Mouse (Mus musculus) stomach, embryonic 16.5 days (tissue): ENCODE results near the gene Gpr3. TPM values are rescaled to one million over a fixed set of nuclear protein-coding genes. Genes with fewer than 3 reads are reported as not detected.

ENCODE experiments used
- ATAC-seq: fragments of 200-750 bp; cut with Nextera tagmentation; 2 replicates; pipeline ENCODE4 v1.8.0; 2017; ENCODE audit warnings: moderate number of reproducible peaks, moderate TSS enrichment; ENCODE audit not compliant: insufficient read depth, low FRiP score
- H3K27ac ChIP-seq: fragments of 300-500 bp; sonication (generic); 2 replicates; pipeline ENCODE4 v1.5.1; 2014; ENCODE audit warnings: low read length
- H3K27me3 ChIP-seq: fragments of 300-500 bp; sonication (generic); 2 replicates; pipeline ENCODE4 v1.6.1; 2014; ENCODE audit warnings: low read length, control low read depth, mixed read lengths; ENCODE audit not compliant: control insufficient read depth, insufficient read depth
- H3K36me3 ChIP-seq: fragments of 300-500 bp; sonication (generic); 2 replicates; pipeline ENCODE4 v1.6.1; 2014; ENCODE audit warnings: low read length; ENCODE audit not compliant: control insufficient read depth, insufficient read depth
- H3K4me1 ChIP-seq: fragments of 300-500 bp; sonication (generic); 2 replicates; pipeline ENCODE4 v1.6.1; 2014; ENCODE audit warnings: low read length, control low read depth, mixed read lengths; ENCODE audit not compliant: control insufficient read depth, insufficient read depth
- H3K4me2 ChIP-seq: fragments of 300-500 bp; sonication (generic); 2 replicates; pipeline ENCODE4 v1.6.1; 2014; ENCODE audit warnings: low read depth, low read length, mixed read lengths
- H3K4me3 ChIP-seq: fragments of 300-500 bp; sonication (generic); replicated peaks from 2 replicates; pipeline ENCODE4 v1.5.1; 2014; ENCODE audit warnings: mild to moderate bottlenecking, low read length
- H3K9ac ChIP-seq: fragments of 300-500 bp; sonication (generic); 2 replicates; pipeline ENCODE4 v1.6.1; 2014; ENCODE audit warnings: low read length
- H3K9me3 ChIP-seq: fragments of 300-500 bp; sonication (generic); replicated peaks from 2 replicates; pipeline ENCODE4 v1.6.1; 2016; ENCODE audit warnings: low read length, control low read depth; ENCODE audit not compliant: control insufficient read depth
- WGBS: fragments of 180-500 bp; shearing (Covaris S2); extraction: QIAGEN DNeasy Blood & Tissue Kit; methylation state at CpG from one replicate; pipeline ENCODE4 v1.1.7; 2014; 5-methylcytosine and 5-hydroxymethylcytosine counted together
- polyA plus RNA-seq: library from polyadenylated mRNA; unstranded; fragments of >200 nt; fragmentation: Nextera tagmentation; extraction: Ambion mirVana; gene quantifications from 2 replicates; pipeline ENCODE4 v1.2.1, GENCODE M21; 2015

Gpr3 gene
- polyA plus RNA-seq, 1 experiment from 2014 or later, result 0.12 TPM

DNA sequence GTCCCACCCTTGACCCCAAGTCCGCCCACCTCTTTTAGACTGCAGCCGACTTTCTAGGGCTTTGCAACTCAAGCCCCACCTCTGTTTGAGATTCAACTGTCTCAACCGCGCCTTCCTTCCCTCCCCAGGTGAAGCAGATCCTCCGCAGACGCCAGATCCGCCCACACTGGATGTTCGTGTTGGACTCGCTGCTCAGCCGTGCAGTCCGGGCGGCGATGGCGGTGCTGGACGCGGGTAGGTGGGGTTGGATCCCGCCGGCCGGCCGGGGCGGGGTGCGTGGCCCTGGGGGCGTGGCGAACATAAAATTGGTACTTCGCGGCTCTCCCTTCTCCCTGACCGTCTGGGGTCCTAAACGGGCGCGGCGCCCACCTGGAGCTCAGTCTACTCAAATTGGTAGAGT lies 38.9 kb upstream of the Gpr3 start:
- 2% methylated on average over 31 of the region's 31 CpGs for WGBS
- Histone ChIP-seq H3K36me3 (no peaks in the 10 kb centered on the region), H3K4me2 (peak overlapping the region; percentile 63), H3K9ac (peak overlapping the region; percentile 40), H3K9me3 (no peaks in the 10 kb centered on the region), H3K4me1 (peaks cover 18% of the 10 kb centered on the region), H3K27ac (peak overlapping the region; percentile 58; the same call in 1 of the 2 replicates), H3K27me3 (peaks cover 30% of the 10 kb centered on the region), H3K4me3 (peak overlapping the region; percentile 36)
- ATAC-seq, result no peak; the same call in 1 of the 2 replicates

DNA sequence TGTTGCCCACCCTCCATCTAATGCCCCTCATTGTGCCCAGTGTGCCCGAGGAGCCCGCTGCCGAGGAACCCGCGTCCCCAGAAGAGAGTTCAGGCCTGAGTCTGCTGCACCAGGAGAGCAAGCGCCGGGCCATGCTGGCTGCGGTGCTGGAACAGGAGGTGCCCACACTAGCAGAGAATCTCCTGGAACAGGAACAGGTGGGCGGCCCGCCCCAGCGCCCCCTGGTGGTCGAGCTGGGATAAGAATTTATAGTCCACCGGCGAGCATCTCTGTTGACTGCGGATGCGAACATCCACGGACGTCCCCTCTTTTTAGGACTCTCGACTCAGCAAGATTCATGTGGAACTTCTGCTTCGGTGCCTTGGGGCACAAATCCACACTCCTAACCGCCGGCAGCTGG lies 38.3 kb upstream of the Gpr3 start:
- H3K27me3 ChIP-seq, result peaks cover 30% of the 10 kb centered on the region
- H3K9me3 ChIP-seq, result no peaks in the 10 kb centered on the region
- H3K9ac ChIP-seq, result peak overlapping the region; percentile 40
- H3K4me3 ChIP-seq, result peak overlapping the region; percentile 36
- peak overlapping the region; percentile 63 for H3K4me2 ChIP-seq
- peaks cover 18% of the 10 kb centered on the region for H3K4me1 ChIP-seq
- H3K36me3 ChIP-seq, result no peaks in the 10 kb centered on the region
- 8% methylated on average over 22 of the region's 22 CpGs for WGBS
- peak overlapping the region; percentile 53; the same call in 1 of the 2 replicates for H3K27ac ChIP-seq
- ATAC-seq, result peak; percentile 52; the same call in 1 of the 2 replicates

DNA sequence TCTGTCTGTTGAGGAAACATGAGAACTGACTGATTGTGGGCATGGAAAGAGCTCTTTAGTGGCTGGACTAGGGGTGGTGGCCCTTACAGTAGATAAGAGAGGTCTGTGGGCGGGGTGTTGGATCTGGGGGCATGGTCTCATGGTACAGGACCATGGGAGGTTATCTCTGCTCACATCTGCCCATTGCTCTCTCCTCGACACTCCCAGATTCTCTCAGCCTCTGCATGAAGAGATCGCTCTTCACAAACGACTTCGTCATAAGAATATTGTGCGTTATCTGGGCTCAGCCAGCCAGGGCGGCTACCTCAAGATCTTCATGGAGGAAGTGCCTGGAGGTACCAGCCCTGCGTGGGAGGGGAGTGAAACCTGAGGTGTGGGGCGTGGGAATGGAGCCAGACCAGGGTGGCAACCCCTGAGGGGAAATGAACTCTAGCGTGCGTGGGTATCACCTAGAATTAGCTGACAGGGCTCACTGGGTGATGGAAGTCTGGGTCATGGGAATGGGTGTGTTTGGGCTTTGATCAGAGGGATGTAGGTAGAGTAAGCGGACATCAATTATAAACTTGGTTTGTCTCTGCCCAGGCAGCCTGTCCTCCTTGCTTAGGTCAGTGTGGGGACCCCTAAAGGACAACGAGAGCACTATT lies 35.6 kb upstream of the Gpr3 start:
- peaks cover 30% of the 10 kb centered on the region for H3K27me3 ChIP-seq
- no peaks in the 10 kb centered on the region for H3K9me3 ChIP-seq
- H3K9ac ChIP-seq, result no peak overlapping the region
- H3K4me1 ChIP-seq, result peaks cover 16% of the 10 kb centered on the region
- ATAC-seq, result no peak
- no peak overlapping the region for H3K4me3 ChIP-seq
- no peak overlapping the region for H3K4me2 ChIP-seq
- no peak overlapping the region for H3K27ac ChIP-seq
- WGBS, result 58% methylated on average over 13 of the region's 13 CpGs
- no peaks in the 10 kb centered on the region for H3K36me3 ChIP-seq

DNA sequence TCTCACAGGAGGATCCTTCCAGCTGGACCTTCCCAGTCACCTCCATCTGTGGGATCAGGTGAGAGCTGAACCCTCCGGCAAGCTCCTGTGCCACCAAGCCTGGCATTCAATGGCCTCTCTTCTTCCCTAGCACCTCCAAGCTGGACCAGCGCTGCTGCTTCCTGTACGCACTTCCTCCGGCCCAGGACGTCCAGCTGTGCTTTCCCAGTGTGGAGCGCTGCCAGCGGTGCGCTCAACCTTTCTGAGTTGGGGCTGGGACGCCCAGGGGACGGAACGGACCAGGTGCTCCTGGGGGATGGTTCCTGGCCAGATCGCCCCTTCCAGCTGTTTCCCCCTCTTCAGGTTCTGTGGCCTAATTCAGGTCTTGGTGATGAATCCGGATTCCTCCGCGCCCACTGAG lies 34.7 kb upstream of the Gpr3 start:
- peaks cover 18% of the 10 kb centered on the region for H3K4me1 ChIP-seq
- H3K27ac ChIP-seq, result no peak overlapping the region
- H3K36me3 ChIP-seq, result no peaks in the 10 kb centered on the region
- H3K9ac ChIP-seq, result peak overlapping the region; percentile 21; the same call in 1 of the 2 replicates
- peaks cover 30% of the 10 kb centered on the region for H3K27me3 ChIP-seq
- H3K4me2 ChIP-seq, result no peak overlapping the region
- 34% methylated on average over 15 of the region's 15 CpGs for WGBS
- no peak for ATAC-seq
- no peaks in the 10 kb centered on the region for H3K9me3 ChIP-seq
- H3K4me3 ChIP-seq, result no peak overlapping the region

DNA sequence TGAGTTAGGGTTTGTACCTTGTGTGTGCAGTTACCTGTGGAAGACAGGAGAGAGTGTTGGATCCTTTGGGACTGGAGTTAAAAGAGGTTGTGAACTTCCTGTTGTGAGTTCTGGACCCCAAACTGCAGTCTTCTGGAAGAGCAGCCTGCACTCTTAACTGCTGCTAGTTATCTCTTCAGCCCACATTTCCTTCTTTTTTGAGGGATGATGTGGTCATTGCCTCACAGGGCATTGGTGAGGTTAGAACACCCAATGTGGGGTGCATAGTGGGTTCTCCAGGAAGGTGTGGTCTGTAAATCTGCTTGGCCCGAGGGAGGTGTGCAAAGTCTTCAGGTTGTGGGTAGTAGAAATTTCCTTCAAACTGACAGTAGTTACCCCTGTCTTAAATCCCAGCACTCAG lies 32.0 kb upstream of the Gpr3 start:
- ATAC-seq, result no peak
- 70% methylated on average over 1 of the region's 1 CpGs for WGBS
- Histone ChIP-seq H3K4me2 (no peak overlapping the region), H3K9ac (no peak overlapping the region), H3K27me3 (peaks cover 13% of the 10 kb centered on the region), H3K4me1 (peaks cover 17% of the 10 kb centered on the region), H3K36me3 (no peaks in the 10 kb centered on the region), H3K4me3 (no peak overlapping the region), H3K27ac (no peak overlapping the region), H3K9me3 (no peaks in the 10 kb centered on the region)

DNA sequence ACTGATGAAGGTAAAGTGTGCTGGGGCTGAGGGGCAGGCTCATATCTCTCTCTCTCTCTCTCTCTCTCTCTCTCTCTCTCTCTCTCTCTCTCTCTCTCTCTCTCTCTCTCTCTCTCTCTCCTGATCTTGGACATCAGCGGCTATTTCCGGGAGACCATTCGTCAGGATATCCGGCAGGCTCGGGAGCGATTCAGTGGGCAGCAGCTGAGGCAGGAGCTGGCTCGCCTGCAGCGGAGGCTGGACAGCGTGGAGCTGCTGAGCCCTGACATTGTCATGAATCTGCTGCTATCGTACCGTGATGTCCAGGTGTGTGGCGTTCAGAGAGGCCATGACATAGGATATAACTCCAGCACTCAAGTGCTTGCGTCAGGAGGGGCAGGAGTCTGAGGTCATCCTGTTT lies 31.2 kb upstream of the Gpr3 start:
- H3K27me3 ChIP-seq, result peaks cover 13% of the 10 kb centered on the region

DNA sequence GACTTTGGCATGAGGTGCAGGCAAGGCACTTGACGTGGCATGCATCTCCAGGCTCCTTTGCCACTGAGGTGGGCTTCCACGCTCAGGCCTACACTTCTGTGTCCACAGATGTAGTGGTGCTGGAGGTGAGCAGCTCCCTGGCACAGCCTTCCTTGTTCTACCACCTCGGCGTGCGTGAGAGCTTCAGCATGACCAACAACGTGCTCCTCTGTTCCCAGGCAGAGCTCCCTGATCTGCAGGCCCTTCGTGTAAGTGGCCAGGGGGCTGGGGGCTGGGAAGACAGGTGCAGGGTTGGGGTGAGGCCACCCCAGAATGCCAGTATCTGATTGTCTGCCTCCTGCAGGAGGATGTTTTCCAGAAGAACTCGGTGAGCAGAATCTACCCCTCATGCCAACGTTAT lies 30.4 kb upstream of the Gpr3 start:
- Histone ChIP-seq H3K4me1 (peaks cover 17% of the 10 kb centered on the region), H3K36me3 (no peaks in the 10 kb centered on the region), H3K9me3 (no peaks in the 10 kb centered on the region), H3K27me3 (peaks cover 9% of the 10 kb centered on the region), H3K4me2 (no peak overlapping the region), H3K4me3 (no peak overlapping the region), H3K27ac (no peak overlapping the region), H3K9ac (no peak overlapping the region)
- no peak for ATAC-seq
- 72% methylated on average over 9 of the region's 9 CpGs for WGBS

More for the DNA sequence above, 31.2 kb upstream of the Gpr3 start:
- WGBS, result 25% methylated on average over 13 of the region's 13 CpGs
- Histone ChIP-seq H3K36me3 (no peaks in the 10 kb centered on the region), H3K27ac (no peak overlapping the region), H3K4me2 (no peak overlapping the region), H3K4me3 (no peak overlapping the region), H3K4me1 (peaks cover 17% of the 10 kb centered on the region), H3K9ac (peak overlapping the region; percentile 31; the same call in 1 of the 2 replicates), H3K9me3 (no peaks in the 10 kb centered on the region)
- no peak for ATAC-seq

DNA sequence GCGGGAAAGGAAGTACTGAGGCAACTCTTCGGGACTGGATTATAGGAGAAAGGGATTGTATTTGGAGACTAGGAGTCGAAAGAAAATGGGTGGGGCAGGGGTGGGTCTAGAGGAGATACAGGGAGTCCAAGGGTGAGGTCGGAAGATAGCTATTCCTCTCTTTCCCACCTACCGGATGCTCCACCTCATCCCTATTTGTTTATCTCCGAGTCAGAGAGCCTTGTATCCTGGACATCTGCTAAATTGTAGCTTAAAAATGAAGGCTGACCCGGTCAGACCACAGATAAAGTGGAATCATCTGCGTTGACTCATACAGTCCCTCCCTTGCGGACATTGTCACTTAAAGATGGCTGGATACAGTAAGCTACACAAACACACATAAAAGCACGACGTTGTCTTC lies 29.6 kb upstream of the Gpr3 start:
- H3K9me3 ChIP-seq, result no peaks in the 10 kb centered on the region
- ATAC-seq, result no peak
- H3K27ac ChIP-seq, result 0 out of 2 replicates have a peak overlapping the region, but pooled peaks have one; percentile 10
- peaks cover 12% of the 10 kb centered on the region for H3K4me1 ChIP-seq
- peak overlapping the region; percentile 49; the same call in 1 of the 2 replicates for H3K9ac ChIP-seq
- 0 out of 2 replicates have a peak, but pooled peaks cover under 1% of the 10 kb centered on the region for H3K27me3 ChIP-seq
- peak overlapping the region; percentile 96 for H3K4me2 ChIP-seq
- 23% methylated on average over 11 of the region's 11 CpGs for WGBS
- no peaks in the 10 kb centered on the region for H3K36me3 ChIP-seq
- peak overlapping the region; percentile 71 for H3K4me3 ChIP-seq

DNA sequence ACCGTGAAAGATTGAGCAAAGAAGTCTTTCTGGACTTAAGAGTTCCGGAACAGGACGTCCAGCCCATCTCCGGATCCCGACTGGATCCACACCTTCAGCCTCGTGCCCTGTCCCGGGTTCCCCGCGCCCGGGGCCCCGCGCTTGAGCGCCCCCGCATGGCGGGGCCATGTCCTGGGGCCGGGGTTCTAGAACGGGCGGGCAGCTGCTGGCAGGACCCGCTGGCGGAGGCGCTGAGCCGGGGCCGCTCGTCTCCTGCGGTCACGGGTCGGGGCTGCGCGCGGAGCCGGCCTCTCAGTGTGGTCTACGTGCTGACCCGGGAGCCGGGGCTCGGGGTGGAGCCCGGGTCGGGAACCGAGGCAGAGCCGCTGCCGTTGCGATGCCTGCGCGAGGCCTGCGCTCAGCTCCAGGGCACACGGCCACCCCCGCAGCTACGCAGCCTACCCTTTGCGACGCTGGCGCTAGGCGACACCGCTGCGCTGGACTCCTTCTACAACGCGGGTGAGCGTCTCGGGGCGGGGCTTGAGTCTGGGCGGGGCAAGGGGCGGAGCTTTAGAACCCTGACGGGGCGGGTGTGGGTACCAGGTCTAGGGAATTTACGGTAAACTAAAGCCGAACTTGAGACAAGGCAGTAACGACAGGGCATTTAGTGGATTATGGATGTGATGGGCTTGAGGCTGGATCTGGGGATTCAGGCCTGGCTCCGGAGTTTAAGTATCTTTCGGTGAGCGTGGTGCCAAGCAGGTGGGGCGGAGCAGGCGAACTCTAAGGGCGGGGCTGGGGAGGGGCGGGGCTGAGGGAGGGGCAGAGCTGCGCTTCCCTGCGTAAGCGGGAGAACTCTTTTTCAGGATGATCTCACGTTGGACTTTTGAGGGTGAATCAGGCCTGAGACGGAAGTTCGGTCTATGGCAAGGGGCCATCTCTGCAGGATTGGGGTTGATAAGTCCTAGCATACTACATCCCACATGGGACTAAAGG lies 28.9 kb upstream of the Gpr3 start:
- WGBS, result under 1% methylated on average over 78 of the region's 78 CpGs
- no peaks in the 10 kb centered on the region for H3K36me3 ChIP-seq
- peak overlapping the region; percentile 71 for H3K4me3 ChIP-seq
- peaks cover 11% of the 10 kb centered on the region; the same call in 1 of the 2 replicates for H3K4me1 ChIP-seq
- no peaks in the 10 kb centered on the region for H3K9me3 ChIP-seq
- ATAC-seq, result peak; percentile 90
- H3K4me2 ChIP-seq, result peak overlapping the region; percentile 96
- H3K27me3 ChIP-seq, result no peaks in the 10 kb centered on the region
- peak overlapping the region; percentile 78 for H3K27ac ChIP-seq
- H3K9ac ChIP-seq, result peak overlapping the region; percentile 84
